Mouse (Mus musculus) E14TG2a.4 (cell line): ENCODE measurements around the gene Clec11a.

Experiments
- CTCF ChIP-seq: conservative IDR thresholded peaks from 2 replicates; pipeline ENCODE4 v1.5.1; 2014; ENCODE audit warnings: low read length
- NANOG ChIP-seq: IDR thresholded peaks from 2 replicates; pipeline ENCODE4 v1.6.1; 2014; ENCODE audit warnings: borderline replicate concordance, low read length, mixed read lengths
- POU5F1 ChIP-seq: IDR thresholded peaks from 2 replicates; pipeline ENCODE4 v1.6.1; 2014; ENCODE audit warnings: low read length, borderline replicate concordance

GRCm38 (mm10) chr7:44307261-44308020 is 739 bp upstream of the Clec11a start:
- no peak for TF ChIP-seq CTCF
- TF ChIP-seq POU5F1, result no peak
- TF ChIP-seq NANOG, result no peak
